Mouse (Mus musculus): Measurements from ENCODE around the gene Pagr1b.

DNA sequence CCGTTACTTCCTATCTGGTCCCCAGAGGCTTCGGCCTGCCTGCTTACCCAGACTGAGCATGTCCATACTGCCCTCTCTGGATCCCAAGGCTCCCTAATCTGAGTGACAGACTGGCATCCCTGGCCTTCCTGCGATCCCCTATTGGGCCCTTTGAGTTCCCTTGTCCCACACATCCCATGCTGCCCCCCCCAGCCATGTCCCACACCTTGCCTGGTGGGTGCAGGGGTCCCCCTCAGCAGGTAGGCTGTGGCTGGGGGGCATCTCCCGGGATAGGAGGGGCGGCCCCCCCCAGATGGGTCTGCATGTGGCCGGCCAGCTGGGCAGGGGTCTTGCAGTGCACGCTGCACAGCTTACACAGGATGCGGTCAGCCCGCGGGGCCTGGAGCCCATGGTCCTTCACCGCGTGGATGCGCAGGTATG lies 7.0 kb upstream of the Pagr1b start:
- TF ChIP-seq GATA1 (IDR thresholded peaks at IDR 0.05; ENCODE audit: low read length) (no peak), TAL1 (IDR thresholded peaks at IDR 0.05; ENCODE audit: low read length) (no peak)

Measured in erythroblast, embryonic 14.5 days (primary cell).